Mouse (Mus musculus) heart, adult 10 weeks (tissue): ENCODE data around the gene Rab40c. TPM values are rescaled to one million over a fixed set of nuclear protein-coding genes. Genes with fewer than 3 reads are reported as not detected.

Experiments
- polyA plus RNA-seq: library from polyadenylated mRNA; stranded (reverse); fragments of 350-450 nt; fragmentation: Illumina TruSeq; extraction: RNeasy Lipid Tissue Mini Kit (QIAGEN cat#74804); gene quantifications from one replicate; pipeline ENCODE4 v1.2.3, GENCODE M21; 2014; ENCODE audit warnings: low read depth, low replicate concordance

Rab40c gene
- polyA plus RNA-seq = 15.4 TPM

DNA sequence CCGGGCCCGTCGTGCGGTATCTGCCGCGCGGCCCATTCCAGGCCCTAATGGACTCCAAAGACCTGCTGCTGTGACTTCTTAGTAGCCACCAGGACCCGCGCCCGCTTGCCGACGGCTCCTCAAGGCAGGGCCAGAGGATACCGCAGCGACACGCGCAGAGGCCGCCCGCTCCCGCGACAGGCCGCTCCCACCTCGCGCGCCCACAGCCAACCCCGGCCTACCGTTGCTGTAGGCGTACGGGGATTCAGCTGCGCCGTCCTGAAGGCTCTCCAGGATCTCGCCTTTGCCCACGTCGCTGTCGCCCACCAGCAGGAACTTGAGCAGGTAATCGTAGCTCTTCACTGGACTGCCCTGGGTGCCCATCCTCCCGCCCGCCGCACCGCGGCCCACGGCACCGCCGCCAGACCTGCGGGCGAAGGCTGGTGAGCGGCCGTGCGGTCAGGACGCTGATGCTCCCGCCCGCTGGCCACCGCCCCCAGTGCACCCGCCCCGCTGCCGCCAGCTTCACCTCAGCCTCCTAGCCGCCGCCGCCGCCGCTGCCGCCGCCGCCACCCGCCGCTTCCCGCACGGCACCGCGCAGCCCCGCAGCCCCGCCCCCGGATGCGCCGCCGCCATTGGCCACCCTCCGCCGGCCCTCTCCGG, at the start of gene Rab40c:
TSS of gene Rab40c (minus strand) at position 584 of the 642 bp plus-strand sequence.

DNA sequence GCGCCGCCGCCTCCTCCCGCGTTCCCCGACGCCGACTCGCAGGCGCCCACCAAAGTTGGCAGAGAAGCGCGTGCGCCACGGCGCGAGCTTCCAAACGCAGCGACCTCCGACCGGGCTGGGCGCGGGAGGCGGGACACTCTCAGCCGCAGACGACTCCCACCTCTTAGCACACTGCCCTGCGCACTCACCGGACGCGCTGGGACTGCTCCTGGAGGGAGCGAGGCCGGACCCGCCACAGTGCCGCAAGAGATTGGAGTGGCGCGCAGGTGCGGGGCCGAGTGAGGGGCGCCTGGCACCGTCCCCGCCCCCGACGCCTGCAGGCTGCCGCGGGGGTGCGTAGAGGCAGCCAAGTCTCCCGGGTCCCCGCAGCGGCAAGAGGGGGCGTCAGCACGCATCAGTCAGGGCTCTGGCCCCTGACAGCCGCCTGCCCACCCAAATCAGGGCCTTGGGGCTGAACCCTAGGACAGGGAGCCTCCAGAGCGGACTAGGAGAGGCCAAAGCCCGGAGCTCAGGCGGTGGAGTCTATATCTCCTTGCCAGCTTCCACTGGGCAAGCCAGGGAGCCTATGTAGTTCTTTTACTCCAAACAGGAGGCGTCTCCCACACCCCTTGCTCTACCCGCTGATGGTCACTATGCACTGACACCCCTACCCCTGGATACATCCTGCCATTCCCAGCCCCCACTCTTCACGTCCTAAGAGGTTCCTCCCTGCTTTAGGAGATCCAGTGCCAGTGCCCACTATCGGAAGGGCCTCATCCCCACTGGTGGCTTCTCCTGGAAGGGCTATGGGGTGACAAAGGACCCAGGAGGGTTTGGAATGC, 32.5 kb upstream of the Rab40c start, which contains the start of gene A930017K11Rik:
TSS of gene A930017K11Rik (minus strand) at position 763 of the 821 bp plus-strand sequence.

DNA sequence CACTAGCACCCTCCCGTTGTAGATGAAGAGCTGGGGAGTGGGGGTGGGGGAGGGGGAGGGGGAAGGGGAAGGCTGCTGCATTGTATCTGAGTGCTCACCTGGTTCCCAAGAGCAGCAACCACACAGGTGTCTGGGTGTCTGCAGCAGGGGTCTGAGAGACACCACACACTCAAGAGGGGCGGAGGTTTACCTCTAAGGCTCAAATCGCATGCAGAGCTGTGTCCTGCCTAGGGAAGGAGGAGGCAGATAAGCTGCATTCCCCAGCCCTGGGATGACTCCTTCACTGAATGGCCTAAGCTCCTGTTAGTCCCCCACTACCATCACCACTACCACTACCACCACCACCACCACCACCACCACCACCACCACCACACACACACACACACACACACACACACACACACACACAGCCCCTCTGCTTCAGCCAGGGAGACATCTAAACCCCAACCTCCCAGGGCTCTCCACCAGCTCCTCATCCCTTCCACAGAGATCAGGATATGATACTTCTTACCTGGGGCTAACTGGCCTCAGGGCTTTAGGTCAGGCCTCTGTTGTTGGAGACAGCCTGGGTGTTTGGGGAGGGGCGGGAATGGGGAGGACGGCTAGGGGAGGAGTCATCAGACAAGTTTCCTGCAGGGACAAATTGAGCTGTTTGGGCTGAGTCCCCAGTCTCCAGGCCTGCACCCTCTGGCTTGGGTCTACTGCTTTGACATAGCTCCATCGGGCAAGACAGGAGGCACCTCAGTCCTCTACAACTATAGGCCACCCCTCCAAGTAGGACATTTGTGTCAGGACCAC, 25.0 kb upstream of the Rab40c start, which contains the start of the genes Pigq and Nhlrc4:
TSS of gene Pigq (minus strand) at position 571 of the 798 bp plus-strand sequence.
TSS of gene Nhlrc4 (minus strand) at position 596 of the 798 bp plus-strand sequence.

DNA sequence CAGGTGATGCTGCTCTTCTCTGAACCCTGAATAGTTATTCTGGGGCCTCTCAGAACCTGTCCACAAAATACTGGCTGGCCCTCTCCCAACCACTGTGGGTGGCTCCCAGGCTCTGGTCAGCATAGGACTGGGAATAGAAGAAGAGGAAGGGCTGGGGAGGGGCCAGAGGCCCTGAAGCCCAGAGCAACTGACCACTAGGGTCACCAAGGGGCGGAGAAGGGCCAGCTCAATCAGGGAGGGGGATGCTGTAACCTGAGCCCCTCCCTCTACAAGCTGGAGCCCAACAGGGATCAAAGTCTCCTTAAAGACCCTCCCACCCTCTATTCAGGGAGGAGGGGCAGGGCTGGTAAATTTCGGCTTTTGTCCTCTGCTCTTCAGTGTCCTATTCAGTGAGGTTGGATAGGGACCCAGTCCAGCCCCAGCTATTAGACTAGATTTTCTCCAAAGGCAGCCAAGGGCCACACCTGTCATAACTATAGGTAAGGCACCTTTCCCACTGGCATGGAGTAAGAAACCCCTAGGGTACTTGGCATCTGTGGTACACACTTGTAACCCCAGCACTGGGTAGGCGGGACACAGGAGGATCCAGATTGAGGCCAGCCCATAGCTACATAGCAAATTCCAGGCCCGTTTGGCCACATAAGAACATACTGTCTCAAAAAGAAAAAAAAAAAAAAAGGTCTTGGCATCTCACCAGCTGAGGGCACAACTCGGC, 39.2 kb downstream of the Rab40c start, which contains the start of gene Wfikkn1:
TSS of gene Wfikkn1 (minus strand) at position 663 of the 715 bp plus-strand sequence.

DNA sequence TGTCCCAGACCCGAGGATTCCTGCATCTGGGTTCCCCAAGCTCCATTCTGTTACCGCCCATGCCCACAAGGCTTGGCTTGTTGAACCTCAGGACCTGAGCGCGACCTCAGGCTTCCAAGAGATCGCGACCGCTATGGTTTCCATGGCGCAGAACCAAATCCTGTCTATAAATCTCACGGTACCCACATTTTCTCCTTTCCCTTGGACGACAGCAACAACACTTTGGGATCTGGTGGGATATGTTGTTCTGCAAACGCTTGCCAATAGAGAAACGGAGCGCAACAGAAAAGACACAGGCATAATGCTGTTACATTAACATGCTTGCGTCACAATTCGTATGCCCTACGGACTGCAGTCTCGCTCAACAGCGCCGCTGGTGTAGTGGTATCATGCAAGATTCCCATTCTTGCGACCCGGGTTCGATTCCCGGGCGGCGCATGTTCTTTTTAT, 44.8 kb downstream of the Rab40c start, which contains the start of gene Mettl26:
TSS of gene Mettl26 (plus strand) at position 354 of the 450 bp plus-strand sequence.

DNA sequence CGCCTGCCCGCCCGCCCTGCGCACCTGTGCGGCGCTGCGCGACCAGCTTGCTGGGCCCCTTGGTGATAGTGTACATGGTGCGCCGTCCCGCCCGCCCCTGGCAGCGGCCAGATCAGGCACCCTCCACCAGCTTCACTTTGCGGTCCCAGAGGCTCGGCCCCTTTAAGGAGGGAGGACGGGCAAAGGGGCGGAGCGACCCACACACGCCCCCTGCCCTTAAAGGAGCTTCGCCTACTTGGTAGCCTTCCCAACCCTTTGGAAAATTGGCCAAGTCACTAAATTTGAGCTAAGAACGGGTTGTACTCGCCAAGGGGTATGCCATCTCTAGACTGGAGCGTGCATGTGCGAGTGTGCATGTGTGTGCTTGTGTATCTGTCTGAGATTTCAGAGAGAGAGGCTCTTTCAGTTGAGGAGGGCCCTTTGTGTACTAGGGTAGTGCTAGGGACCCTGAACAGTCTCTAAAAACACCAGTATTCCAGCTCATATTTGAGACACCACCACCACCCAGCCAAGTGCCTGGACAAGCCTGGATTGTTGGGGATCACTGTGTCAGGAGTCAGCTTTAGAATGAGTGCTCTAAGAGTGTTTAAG, 50.8 kb downstream of the Rab40c start, which contains the start of gene Mcrip2:
TSS of gene Mcrip2 (minus strand) at position 164 of the 591 bp plus-strand sequence.

DNA sequence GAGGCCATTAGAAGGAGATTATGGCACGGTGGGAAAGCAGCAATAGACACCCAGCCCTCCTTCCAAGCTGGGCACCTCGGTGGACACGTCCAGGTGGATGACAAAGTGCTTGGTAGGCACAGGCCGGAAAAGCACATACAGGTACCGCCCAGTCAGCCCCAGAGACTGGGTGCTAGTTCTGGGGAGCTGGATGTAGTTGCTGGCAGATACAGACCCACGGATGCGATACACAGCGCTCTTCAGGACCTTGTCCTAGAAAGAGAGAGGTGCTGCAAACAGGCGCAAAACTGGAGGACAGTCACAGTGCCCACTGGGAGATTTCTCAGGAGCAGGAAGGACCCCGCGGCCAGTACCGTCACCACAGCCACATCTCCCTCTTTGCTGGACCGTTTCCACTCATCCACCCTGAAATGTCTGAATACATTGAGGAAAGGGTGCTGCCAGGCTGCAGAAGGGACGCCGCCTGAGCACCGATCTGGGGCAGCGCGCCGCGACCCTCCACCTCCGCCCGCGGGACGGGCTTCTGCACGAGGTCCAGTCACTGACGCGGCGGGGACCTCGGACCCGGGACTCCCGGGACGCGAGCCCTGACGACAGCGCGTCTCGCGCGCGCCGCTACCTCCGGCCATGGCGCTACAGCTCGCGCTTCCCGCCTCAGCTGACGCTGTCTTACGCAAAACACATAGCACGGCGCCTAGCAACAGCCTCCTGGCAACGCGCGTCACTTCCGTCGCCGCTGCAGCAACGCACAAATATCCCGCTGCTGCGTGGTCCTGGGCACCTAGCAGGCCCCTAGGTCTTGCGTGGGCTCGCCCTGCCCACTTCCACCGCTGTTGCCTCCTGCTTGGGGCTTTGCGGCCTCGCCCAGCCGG, 58.5 kb downstream of the Rab40c start, which contains the start of gene Wdr90:
TSS of gene Wdr90 (minus strand) at position 670 of the 872 bp plus-strand sequence.

DNA sequence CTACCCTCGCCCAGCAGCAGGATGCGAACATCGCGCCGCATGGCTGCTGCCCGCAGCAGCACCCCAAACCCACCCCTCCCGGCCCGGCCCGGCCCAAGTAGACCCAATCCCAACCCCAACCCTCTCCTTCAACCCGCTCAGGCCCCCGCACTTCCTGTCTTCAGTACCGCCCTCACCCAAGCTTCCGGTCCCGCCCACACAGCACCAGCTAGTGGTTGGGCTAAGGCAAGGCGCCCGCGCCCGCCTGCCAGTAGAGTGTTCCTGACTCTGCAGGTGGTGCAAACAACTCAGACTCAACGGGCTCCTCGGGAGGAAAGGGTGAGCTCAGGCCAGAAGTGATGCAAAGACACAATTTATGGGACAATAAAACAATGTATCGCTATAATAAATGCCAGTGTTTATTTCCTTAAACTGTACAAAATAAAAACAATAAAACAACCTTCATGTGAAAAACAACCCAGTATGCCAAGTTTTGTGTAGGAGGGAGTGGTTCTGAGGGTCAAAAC, 75.1 kb downstream of the Rab40c start, which contains the start of gene Rhot2:
TSS of gene Rhot2 (minus strand) at position 456 of the 506 bp plus-strand sequence.

DNA sequence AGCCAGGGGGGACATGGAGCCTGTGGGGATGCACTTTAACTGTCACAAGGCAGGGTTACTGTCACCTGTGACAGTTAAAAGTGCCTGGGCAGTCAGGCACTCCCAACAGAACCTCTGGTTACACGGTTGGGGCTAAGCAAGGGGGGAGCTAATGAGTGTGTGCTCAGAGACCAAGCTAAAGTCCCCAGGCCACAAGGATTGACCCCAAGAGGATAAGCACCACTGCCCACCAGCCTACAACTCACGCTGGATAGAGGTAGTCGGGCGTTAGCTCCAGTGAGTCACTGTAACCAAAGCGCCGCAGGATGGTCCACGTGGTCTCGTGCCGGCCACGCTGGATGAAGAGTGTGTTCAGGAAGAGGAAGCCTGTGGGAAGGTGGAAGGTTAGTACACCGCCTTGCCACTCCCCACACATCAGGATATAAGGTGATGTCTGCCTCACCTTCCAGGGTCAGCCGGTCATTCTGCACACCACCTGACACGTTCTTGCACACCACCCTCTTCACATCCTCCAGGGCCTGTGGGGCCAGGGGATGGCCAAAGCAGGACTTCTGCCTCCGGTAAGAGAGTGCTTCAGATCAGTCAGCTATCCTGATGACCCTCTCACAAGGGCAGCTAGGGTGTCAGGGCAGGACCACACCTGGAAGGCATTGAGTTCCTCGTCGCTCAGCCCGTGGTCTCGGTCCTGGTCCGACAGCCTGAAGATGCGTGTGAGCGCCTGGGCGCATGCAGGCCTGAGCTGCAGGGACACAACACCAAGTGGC, 78.2 kb downstream of the Rab40c start, which contains the start of gene Gm20683:
TSS of gene Gm20683 (minus strand) at position 647 of the 764 bp plus-strand sequence.

DNA sequence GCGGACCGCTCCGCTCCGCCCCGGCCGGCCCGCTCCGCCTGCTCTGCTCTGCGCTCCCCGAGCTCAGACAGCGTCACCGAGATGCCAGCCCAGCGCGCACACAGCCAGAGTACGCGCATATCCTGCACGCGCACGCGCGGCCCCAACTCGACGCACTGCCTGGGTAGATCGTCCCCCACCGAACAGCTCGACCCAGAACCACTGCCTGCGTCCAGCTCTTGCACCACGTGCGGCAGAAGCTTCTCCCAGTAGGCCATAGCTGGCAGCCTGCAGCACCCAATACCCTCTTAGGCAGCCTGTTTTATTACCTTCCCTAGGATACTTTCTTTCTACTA, 82.5 kb downstream of the Rab40c start, which contains the start of gene Rhbdl1:
TSS of gene Rhbdl1 (minus strand) at position 220 of the 335 bp plus-strand sequence.

DNA sequence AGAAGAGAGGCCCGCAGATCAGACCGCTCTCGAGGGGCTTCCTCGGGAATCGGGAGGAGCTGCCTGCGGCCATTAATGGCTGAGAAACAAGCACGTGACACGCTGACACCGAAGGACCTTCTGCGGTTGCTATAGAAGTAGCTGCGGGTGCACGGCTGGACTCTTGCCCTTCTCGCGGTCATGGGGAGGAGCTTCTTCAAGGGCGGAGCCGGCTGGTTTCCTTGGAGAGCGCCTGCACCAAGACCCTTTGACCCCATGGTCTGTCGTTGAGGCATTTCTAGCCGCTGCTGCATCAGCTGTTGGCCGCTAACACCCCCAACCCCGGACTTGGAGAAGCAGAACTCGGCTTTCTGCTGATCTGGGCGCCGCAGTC, 86.2 kb downstream of the Rab40c start, which contains the start of gene Stub1:
TSS of gene Stub1 (minus strand) at position 114 of the 373 bp plus-strand sequence.

Other genes with a start within 250 kb of the Rab40c start
- gene Gng13, start 202.6 kb downstream of the Rab40c start, polyA plus RNA-seq = 0.99 TPM
- gene Chtf18, start 192.3 kb downstream of the Rab40c start, polyA plus RNA-seq = 1.4 TPM
- 9.4 TPM for gene Rpusd1, start 192.1 kb downstream of the Rab40c start, polyA plus RNA-seq
- not detected for gene Mslnl, start 183.7 kb downstream of the Rab40c start, polyA plus RNA-seq
- 18.6 TPM for gene Msln, start 165.3 kb downstream of the Rab40c start, polyA plus RNA-seq
- 41.3 TPM for gene Narfl, start 146.0 kb downstream of the Rab40c start, polyA plus RNA-seq
- gene Haghl, start 134.1 kb downstream of the Rab40c start, polyA plus RNA-seq = 15.1 TPM
- gene Ccdc78, start 133.1 kb downstream of the Rab40c start, polyA plus RNA-seq = 0.26 TPM
- gene Fam173a, start 126.8 kb downstream of the Rab40c start, polyA plus RNA-seq = 41.4 TPM
- gene AC134908.4, start 124.1 kb downstream of the Rab40c start, polyA plus RNA-seq = not detected
- gene Metrn, start 122.6 kb downstream of the Rab40c start, polyA plus RNA-seq = 31.5 TPM
- gene Fbxl16, start 110.6 kb downstream of the Rab40c start, polyA plus RNA-seq = 2.1 TPM
- gene Wdr24, start 96.1 kb downstream of the Rab40c start, polyA plus RNA-seq = 11.2 TPM
- gene Jmjd8, start 90.9 kb downstream of the Rab40c start, polyA plus RNA-seq = 31.6 TPM
- gene Stub1, start 86.3 kb downstream of the Rab40c start, polyA plus RNA-seq = 133 TPM
- 1.1 TPM for gene Rhbdl1, start 82.4 kb downstream of the Rab40c start, polyA plus RNA-seq
- 4.1 TPM for gene Gm20683, start 78.0 kb downstream of the Rab40c start, polyA plus RNA-seq
- 133 TPM for gene Rhot2, start 74.9 kb downstream of the Rab40c start, polyA plus RNA-seq
- 3.2 TPM for gene Wdr90, start 58.2 kb downstream of the Rab40c start, polyA plus RNA-seq
- 194 TPM for gene Mcrip2, start 51.0 kb downstream of the Rab40c start, polyA plus RNA-seq
- 19.7 TPM for gene Mettl26, start 44.7 kb downstream of the Rab40c start, polyA plus RNA-seq
- not detected for gene Wfikkn1, start 38.9 kb downstream of the Rab40c start, polyA plus RNA-seq
- 40.5 TPM for gene Pigq, start 25.2 kb upstream of the Rab40c start, polyA plus RNA-seq
- gene Nhlrc4, start 25.2 kb upstream of the Rab40c start, polyA plus RNA-seq = not detected
- 0.34 TPM for gene A930017K11Rik, start 32.8 kb upstream of the Rab40c start, polyA plus RNA-seq
- 9.9 TPM for gene Capn15, start 66.1 kb upstream of the Rab40c start, polyA plus RNA-seq
- gene Rab11fip3, start 149.8 kb upstream of the Rab40c start, polyA plus RNA-seq = 28.2 TPM
- gene Decr2, start 170.6 kb upstream of the Rab40c start, polyA plus RNA-seq = 12.0 TPM
- gene Nme4, start 175.9 kb upstream of the Rab40c start, polyA plus RNA-seq = 10.3 TPM
- gene Tmem8, start 193.6 kb upstream of the Rab40c start, polyA plus RNA-seq = 6.0 TPM
- 179 TPM for gene Mrpl28, start 203.8 kb upstream of the Rab40c start, polyA plus RNA-seq
- 15.7 TPM for gene Axin1, start 219.0 kb upstream of the Rab40c start, polyA plus RNA-seq